Mouse (Mus musculus) left cerebral cortex, adult 9 months (tissue): ENCODE measurements at regions not wholly inside any gene's neighbourhood (a gene's known extent, or its start where the extent isn't known, plus 50 kb on each side); places are given as distances from the start of the nearest gene placed in this dataset.
A peak's percentile ranks its signal among the peaks of the same experiment; 100 is the strongest.
"Not testable (repeated sequence)": the region's sequence is repeated elsewhere in the genome, so short reads cannot be mapped to it uniquely, and the experiment has no call there.

Experiments used
- DNase-seq, 2 experiments: peaks; one replicate each; pipeline ENCODE4 v3.0.0; 2022; ENCODE audit warnings: low spot score in 2 of 2

DNA sequence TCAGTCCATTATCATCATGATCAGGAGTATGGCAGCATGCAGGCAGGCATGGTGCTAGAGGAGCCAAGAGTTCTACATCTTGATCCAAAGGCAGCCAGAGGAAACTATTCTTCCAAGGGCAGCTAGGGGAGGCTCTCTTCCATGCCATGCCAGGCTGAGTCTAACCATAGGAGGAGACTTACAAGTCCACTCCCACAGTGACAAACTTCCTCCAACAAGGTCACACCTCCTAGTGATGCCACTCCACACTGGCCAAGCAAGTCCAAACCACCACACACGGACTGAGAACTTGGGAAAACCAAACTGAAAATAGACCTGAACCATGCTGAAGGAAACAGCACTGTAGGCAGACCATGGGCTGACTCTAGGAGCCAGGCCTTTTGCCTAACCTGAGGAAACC is 197.4 kb downstream of the Prex1 start:
- DNase-seq, result no peak

DNA sequence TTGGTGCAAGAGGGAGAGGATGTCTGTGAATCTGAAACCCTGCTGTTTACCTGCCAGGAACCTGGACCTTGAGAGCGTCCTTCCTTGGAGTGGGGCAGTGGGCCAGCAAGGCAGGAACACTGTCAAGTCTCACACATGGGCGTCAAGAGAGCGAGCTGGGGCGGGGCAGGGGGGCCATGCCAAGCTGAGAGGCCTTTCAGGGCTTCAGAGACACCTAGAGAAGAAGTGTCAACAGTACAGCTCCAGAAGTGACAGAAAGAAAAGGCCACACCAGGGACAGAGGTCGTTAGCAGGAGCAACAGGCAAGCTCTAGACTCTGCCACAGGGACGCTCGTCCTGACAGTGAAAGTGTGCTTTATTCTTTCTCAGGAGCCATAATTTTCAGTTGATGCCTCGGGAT is 199.0 kb downstream of the Prex1 start:
- no peak for DNase-seq

DNA sequence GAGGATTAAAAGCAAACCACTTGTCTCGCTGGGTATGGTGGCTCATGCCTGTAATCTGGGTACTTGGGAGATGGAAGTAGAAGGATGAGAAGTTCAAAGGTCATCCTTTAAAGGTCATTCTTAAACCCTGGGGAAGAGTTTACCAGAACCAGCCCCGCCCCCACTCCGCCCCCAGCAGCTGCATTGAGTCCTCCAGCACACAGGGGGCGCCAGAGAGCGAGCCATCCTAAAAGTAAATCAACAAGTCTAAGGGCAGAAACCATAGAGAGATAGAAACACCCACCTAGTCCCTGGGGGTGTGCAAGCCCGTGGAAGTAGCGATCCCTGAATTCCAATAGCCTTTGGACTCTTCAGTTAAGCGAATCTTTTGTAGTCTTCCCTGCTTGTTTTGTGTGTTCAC is 201.1 kb downstream of the Prex1 start:
- no peak for DNase-seq

DNA sequence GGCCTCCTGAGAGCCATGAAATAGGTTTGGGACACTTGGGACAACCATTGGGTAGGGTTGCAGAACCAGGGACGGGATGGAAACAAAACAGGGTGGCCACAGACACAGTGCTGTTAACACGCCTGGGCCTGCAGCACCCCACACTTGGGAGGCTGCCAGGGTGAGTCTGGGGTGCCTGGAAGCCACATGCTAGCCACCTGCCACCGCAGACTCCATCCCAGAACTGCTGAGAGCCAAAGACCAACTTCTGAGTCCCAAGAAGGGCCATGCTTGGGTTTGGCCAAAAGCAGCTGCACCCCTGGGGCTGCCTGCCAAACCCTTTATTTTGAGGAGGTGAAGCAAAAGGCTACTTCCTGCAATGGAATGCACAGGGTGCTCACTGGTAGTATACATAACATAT is 202.2 kb downstream of the Prex1 start:
- DNase-seq, result not testable (repeated sequence)

DNA sequence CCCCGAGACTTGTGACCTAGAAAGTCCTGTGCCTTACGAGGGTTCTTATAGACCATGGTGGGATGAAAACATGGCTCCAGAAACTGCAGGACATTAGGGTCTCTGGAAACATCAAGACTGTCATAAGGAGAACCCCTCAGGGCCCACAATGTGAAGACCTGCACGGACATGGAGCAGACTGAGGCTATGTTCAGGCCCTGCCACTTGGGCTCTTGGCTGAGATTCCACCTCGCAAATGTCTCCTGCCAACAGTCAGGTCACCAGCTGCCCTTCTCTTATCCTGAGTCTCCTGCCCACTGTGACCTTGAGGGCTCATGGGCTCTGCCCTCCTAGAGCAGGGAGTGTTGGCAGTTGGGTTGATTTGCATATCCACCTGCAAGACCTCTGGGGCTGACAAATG is 202.9 kb downstream of the Prex1 start:
- no peak for DNase-seq

DNA sequence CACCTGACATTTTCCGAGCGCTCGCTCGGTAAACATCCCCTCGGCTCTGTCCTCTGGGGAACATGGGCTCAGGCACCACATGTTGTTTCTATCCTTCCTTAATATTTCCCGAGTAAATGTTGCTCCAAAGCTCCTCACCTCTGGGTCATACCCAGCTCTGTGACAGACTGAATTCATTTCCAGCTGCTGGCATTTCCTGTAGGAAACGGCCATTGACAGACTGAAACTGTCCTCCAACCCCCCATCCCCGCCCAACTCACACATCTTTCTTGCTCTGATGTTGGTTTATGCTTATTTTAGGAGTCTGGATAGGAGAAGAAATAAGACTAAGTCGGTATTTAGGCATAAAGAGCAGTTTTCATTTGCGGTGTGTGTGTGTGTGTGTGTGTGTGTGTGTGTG is 204.0 kb downstream of the Prex1 start:
- DNase-seq, result no peak

DNA sequence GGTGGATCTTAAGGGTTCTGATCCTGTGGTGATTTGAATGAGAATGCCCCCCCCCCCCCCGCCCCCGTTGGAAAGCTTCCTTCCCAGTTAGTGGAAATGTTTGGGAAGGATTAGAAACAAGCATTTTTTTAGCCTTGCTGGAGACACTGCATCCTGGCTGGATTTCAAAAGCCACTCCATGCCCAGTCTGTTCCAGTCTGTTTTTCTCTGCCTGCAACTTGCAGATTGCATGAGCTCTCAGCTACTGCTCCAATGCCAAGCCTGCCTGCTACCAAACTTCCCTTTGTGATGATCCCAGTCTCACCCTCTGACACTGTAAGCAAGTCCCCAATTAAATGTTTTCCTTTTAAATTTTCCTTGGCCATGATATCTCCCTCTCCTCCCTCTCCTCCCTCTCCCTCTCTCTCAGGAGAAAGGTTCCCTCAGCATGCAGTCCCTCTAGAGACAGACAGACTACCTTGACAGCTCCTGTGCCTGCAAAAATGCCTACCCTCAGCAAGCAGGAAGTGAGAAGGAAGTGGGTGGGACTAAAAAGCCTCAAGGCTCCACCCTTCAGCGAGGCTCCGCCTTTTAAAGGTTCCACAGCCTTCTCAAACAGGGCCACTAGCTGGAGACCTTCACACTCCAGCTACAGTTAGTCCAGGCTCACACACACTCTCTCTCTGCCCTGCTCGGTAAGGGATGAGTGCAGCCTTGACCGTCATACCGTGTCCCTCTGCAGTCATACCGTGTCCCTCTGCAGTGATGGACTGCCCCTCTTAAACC is 204.8 kb downstream of the Prex1 start:
- DNase-seq, result no peak

DNA sequence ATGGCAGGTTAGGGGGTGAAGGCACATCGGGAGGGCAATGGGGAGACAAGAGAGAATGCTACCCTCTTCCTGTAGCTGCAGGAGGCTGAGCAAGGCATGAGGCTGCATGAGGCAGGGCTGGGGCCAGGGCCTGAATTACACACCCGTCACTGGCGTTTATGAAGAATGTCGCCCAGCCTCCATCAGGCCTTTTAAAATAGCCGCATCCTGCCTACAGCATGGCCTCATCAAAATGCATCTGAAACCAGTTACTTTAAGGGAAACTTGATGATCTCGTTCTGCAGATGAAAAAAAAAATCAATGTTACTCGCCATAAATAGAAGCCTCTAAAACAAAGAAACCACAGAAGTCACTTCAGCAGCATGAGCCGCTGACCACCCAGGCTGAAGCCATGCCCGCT is 208.3 kb downstream of the Prex1 start:
- no peak for DNase-seq

DNA sequence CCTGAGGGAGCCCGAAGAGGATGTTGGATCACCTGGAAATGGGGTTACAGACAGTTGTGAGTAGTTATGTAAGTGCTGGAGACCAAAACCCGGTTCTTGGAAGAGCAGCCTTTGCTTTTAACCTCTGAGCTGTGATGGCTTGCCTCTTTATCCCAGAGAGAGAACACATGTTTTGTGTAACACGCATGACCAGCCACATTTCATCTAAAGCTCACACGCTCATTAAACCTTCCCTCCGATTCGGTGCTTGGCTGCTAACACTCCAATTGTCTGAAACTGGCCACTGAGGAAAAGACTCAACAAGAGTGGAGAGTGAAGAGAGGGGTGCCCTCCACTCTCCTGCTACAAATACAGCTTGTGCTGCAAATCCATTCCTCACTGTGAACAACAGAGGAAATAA is 210.0 kb downstream of the Prex1 start:
- no peak for DNase-seq

DNA sequence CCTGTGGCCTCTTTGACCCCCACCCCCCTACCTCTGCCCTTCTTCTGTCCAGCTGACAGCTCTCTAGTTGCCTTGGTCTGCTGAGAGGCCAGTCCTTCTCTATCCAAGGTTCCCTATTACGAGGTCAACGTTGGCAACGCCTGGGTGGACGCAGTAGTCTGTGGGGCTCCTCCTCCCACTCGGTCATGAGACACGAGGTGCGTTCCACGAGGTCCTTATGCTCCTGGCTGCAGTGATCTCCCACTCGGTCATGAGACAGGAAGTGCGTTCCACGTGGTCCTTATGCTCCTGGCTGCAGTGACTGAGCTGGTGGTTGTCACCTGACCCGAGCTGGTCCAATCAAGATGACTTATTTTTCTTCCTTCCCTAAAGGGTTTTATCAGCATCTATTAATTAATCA is 220.7 kb downstream of the Prex1 start:
- no peak for DNase-seq

DNA sequence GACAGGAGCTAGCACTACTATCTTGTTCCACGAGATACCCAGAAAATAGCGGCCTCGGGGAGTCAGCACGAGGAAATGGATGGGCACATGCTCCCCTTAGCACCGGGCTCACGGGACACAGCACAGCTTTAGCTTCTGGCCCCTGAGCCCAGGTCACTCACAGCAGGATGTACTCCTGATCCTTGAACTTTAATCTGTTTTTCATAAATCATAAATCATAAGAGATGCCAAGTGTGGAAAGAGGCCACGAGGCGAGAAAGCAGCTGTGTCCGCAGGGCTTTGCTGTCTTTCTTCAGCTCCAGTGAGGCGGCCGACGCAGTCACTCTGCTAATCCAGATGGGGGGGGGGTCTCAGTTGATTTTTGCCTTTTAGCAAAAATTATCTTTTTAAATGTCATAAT is 221.2 kb downstream of the Prex1 start:
- no peak for DNase-seq

DNA sequence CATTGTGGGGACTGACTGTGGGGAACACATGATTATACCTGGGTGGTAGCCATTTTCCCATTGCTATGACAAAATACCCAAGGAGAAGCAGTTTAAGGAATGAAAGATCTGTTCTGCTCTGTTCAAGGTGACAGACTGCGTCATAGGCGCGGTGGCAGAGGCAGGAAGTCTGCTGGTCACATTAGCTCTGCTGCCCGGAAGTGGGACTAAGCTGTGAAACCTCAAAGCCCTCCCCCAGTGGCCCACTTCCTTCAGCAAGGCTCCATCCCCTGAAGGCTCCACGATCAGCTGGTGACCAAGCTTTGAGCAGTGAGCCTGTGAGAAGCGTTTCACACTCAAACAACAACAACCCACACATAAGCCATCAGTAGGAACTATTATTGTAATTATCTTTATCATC is 221.8 kb downstream of the Prex1 start:
- DNase-seq, result no peak

DNA sequence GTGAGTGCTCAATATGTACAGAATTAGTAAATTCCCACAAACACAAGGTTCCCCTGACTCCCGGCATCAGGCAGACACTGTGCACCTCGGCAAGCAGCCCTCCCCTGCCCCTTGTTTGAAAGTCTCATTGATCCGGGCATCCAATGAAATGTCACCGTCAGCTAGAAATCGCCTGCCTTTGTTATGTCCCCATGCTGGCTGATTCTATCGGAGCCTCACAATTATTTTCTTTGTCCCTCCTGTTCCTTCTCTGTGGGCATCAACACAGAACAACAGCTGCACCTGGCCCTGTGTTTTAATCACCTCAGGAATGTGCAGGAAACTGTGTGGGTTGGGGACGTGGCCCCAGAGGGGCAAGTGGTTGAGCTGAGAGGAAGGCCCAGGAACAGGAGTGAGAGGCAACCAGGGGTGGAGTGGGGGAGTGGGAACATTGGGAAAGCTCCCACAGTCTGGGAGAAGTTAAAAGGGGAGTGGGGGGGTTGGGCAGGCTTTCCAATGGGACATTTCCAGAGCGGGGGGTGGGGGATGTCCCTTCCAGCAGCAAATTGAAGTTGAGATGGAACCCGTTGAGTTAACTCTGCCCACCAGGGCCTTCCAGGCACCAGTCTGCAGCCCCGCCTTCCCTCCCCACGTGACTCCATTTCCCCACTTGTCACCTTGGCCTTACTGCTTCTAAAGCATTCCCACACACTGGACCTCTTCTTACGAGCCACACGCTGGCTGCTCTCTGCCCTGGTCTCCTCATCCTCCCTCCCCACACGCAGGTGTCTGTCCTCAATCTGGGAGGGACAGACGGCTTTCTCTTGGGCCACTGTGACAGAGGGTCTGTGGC is 224.4 kb downstream of the Prex1 start:
- no peak for DNase-seq

DNA sequence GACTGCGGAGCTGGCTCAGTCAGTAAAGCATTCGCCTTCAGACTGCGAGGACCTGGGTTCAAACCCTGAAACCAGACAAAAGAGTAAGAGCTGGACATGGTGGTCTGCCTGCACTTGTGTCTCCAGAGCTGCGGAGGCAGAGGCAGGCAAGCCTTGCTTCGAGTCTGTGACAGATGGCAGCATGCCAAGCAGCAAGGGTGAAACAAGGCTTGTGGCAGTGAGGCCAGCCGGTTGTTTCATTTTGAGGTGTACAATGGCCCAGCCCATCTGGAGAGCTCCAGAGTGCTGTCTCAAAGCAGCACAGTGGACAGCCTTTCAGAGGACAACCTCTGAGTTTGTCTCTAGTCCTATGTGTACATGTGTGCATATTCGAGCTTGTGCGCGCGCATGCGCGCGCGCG is 225.9 kb downstream of the Prex1 start:
- peak in 1 of 2 experiments; percentile 32 for DNase-seq

DNA sequence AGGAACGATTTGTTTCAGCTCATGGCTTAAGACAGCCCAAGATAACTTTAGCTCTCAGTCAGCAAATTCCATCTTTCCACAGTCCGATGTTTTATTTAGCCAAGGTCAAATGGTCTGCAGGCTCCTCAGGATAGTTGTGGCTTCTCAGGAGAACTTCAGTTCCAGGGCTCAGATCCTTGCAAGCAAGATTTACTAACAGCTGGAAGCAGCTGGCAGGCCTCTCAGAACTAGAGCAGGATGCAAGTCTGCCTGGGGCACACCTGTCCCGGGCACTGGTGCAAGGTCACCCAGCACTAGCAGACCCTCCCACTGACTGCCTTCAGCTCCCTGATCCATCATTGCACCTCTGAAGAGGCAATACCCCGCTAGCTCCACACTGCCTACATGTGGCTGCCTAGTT is 227.8 kb downstream of the Prex1 start:
- no peak for DNase-seq

DNA sequence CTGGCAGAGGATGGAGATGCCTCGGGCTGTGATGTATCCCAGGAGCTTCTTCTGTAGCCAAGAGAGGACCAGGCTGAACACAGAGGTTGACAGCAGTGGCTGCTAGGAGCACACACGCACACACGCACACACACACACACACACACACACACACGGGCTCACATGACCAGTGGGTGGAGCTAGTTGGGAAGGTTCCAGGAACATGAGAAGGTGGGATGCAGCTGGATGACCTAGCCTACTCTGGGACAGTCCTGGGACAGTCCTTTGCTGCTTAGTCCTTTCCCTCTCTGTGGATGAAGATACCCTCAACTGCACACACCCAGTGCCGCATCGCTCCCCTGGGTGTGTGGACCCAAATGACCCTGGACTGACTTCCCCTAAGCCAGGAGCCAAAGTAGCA is 228.3 kb downstream of the Prex1 start:
- no peak for DNase-seq

DNA sequence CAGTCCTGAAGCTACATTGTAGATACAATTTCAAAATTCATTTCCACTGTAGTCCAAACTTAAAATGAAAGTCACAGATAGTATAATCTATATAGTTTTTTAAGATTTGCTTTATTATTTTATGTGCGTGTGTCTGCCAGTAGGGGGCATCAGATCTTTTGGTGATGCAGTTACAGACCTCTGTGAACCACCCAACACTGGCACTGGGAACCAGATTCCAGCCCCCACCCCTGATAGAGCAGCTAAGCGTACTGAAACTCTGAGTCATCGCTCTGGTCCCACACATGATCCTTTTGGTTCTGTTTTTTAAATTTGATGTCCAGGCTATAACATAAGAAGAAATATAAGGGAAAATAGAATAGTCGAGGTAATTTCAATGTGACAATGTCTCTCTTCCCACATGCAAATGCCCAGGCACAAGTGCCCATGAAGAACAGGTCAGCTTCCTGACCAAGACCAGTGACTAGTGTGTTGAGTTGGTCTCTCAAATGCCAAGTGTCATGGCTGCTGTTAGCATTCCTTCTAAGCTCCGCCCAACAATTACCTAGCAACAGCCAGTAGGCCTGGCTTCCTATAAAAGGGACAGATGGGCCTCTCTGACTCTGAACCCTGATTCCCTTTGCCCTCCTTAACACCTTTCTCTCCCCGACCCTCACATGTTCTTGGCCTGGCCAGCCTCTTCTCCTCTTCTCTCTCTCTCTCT is 229.9 kb downstream of the Prex1 start:
- DNase-seq, result peak in 1 of 2 experiments; percentile 25

DNA sequence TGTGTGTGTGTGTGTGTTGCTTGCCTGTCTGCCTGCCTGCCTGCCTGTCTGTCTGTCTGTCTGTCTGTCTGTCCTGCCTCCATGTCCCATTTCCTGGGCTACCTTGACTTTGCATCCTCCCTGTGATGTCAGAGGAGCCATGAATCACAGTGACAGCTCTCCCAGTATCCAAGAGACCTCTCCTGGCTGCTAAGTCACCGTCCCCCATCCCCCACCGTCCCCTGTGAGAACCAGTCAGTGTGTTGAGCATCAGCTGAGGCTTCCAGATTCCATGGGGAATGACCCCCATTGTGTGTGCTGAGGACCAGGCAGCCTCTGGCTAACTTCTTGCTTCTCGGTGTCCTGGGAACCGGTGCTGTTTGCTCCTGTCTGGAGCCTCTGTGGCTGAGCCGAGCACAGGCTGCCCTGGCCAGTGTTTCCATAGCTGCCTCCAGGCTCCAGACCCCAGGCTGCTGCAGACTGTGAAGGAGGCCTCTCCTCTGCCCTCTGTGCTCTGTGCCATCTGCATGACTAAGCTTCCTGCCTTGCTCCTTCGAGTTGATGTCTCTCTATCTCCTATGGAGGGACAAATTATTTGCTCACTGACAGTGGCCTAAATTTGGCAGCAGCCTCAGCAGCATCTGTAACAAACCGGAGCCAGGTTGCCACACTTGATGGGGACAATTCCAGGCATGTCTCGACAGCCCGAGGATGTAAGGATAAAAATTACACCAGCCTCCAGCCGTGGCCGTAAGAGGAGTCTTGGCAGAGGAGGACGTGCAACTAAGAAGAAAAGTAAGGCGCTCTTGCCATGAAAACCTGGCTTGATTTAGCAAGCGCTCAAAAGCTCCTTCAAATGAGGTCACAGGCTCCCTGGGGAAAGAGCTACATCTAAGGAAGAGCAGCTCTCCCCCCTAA is 230.7 kb downstream of the Prex1 start:
- peak in 1 of 2 experiments; percentile 56 for DNase-seq

DNA sequence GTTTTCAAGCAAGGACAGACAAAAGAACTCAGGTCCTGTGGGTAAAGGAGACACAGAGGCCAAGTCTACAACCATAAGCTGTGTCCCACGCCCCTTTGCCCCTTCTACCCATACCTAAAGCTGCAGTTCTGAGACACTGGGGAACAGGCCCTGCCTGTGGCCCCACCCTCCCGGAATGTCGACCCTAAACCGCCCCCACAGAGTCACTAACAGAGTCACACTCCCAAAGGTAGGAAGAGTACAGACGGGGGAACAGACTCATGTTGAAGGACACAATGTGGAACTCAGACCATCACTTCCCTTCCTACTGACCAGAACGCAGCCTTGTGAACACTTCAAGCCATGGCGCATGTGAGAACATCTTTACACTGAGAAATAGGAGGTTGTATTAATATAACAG is 231.9 kb downstream of the Prex1 start:
- no peak for DNase-seq

DNA sequence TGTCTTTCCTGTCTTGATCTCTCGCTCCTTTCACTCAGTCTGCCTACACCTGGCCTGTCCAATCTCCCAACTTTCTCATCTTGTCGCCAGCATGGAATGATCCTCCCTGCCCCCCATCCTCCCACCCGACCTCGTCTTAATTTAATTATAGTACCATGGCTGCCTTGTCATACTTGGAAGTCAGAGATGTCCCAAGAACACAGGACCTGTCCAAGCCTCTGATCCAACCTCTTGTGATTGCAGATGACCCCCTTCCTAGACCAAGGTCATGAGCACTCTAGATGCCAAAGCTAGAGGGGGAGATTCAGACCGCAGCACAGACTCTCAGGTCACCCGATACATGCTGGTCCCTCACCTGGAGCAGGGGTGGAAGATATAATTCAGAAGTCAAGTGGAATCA is 232.3 kb downstream of the Prex1 start:
- DNase-seq, result no peak

DNA sequence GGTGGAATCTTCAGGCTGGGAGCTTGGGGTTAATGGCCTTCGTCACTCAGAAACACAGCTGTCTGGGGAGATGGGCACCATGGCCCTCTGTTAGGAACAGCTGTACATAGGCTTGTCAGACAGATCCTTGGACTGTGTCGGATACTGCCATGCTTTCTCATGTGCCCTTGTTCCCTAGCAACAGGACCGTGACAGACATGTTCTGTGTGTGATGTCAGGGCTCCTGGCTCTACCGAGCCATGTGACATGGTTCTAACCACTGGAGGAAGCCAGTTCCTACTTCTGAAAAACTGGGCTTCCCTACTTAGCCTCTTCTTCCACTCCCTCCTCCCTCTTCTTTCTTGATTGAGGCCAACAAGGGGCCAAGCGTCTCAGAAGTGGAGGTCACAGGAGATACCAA is 232.7 kb downstream of the Prex1 start:
- DNase-seq, result no peak

DNA sequence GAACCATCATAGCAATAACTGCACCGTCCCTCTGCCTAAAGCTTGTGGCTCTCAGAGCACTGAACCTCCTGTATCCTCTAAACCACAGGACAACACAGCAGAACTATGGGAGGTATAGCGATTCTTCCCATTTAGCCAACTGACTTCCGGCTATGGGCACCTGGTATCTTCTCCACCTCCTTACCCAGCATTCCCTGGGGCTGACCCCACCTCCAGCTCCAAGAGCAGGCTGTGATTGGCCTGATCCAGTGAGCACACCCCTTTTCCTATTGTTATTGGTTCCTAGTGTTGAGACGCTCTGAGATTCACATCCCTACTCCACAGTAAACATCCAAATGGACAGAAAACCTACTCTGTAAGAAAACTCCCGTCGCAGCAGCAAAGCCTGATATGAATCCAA is 236.7 kb downstream of the Prex1 start:
- no peak for DNase-seq
